Mouse (Mus musculus) limb, embryonic 15.5 days (tissue): ENCODE results near the gene Myh6. TPM values are rescaled to one million over a fixed set of nuclear protein-coding genes. Genes with fewer than 3 reads are reported as not detected.
"Not testable (repeated sequence)": the region's sequence is repeated elsewhere in the genome, so short reads cannot be mapped to it uniquely, and the experiment has no call there.

ENCODE experiments used
- ATAC-seq: fragments of 200-750 bp; cut with Nextera tagmentation; 2 replicates; pipeline ENCODE4 v1.8.0; 2017; ENCODE audit warnings: low read depth, moderate TSS enrichment; ENCODE audit not compliant: insufficient number of reproducible peaks, low FRiP score, low TSS enrichment
- H3K27ac ChIP-seq: fragments of 300-500 bp; sonication (generic); 2 replicates; pipeline ENCODE4 v1.5.1; 2015; ENCODE audit warnings: moderate library complexity, mild to moderate bottlenecking, inconsistent platforms
- H3K27me3 ChIP-seq: fragments of 300-500 bp; sonication (generic); 2 replicates; pipeline ENCODE4 v1.6.1; 2015; ENCODE audit warnings: inconsistent platforms
- H3K36me3 ChIP-seq: fragments of 300-500 bp; sonication (generic); 2 replicates; pipeline ENCODE4 v1.6.1; 2015; ENCODE audit warnings: inconsistent platforms
- H3K4me1 ChIP-seq: fragments of 300-500 bp; sonication (generic); 2 replicates; pipeline ENCODE4 v1.6.1; 2015; ENCODE audit warnings: inconsistent platforms
- H3K4me2 ChIP-seq: fragments of 300-500 bp; sonication (generic); 2 replicates; pipeline ENCODE4 v1.6.1; 2015; ENCODE audit warnings: mild to moderate bottlenecking, inconsistent platforms
- H3K4me3 ChIP-seq: fragments of 300-500 bp; sonication (generic); 2 replicates; pipeline ENCODE4 v1.5.1; 2015; ENCODE audit warnings: mild to moderate bottlenecking, inconsistent platforms
- H3K9ac ChIP-seq: fragments of 300-500 bp; sonication (generic); 2 replicates; pipeline ENCODE4 v1.6.1; 2015; ENCODE audit warnings: inconsistent platforms
- H3K9me3 ChIP-seq: fragments of 300-500 bp; sonication (generic); 2 replicates; pipeline ENCODE4 v1.6.1; 2016; ENCODE audit warnings: inconsistent platforms
- WGBS: fragments of 180-500 bp; shearing (Covaris S2); methylation state at CpG from one replicate; pipeline ENCODE4 v1.1.7; 2015; 5-methylcytosine and 5-hydroxymethylcytosine counted together
- polyA plus RNA-seq: library from polyadenylated mRNA; unstranded; fragments of >200 nt; fragmentation: Nextera tagmentation; extraction: Ambion mirVana; gene quantifications from 2 replicates; pipeline ENCODE4 v1.2.1, GENCODE M21; 2015

The Myh6 gene
- polyA plus RNA-seq, 1 experiment from 2014 or later = 2.6 TPM

- Histone ChIP-seq H3K9me3 (no peaks in the 10 kb centered on the region), H3K4me2 (no peak overlapping the region), H3K4me1 (no peaks in the 10 kb centered on the region), H3K27me3 (no peaks in the 10 kb centered on the region), H3K4me3 (no peak overlapping the region), H3K27ac (no peak overlapping the region), H3K36me3 (no peaks in the 10 kb centered on the region), H3K9ac (no peak overlapping the region)
- ATAC-seq = no peak
- 66% methylated on average over 7 of the region's 7 CpGs for WGBS
Observed at GRCm38 (mm10) chr14:55002687-55003120, 36.0 kb upstream of the Myh6 start.

- Histone ChIP-seq H3K9ac (no peak overlapping the region), H3K9me3 (no peaks in the 10 kb centered on the region), H3K36me3 (no peaks in the 10 kb centered on the region), H3K27me3 (no peaks in the 10 kb centered on the region), H3K4me3 (no peak overlapping the region), H3K27ac (no peak overlapping the region), H3K4me2 (no peak overlapping the region), H3K4me1 (no peaks in the 10 kb centered on the region)
- no peak for ATAC-seq
- WGBS = 44% methylated on average over 12 of the region's 12 CpGs
Observed at GRCm38 (mm10) chr14:55001938-55002686, 35.4 kb upstream of the Myh6 start.

- 97% methylated on average over 2 of the region's 2 CpGs for WGBS
Observed at GRCm38 (mm10) chr14:55001446-55001845, 34.7 kb upstream of the Myh6 start.

GRCm38 (mm10) chr14:55000814-55001213, 34.1 kb upstream of the Myh6 start:
- ATAC-seq = no peak
- H3K9ac ChIP-seq = no peak overlapping the region
- no peak overlapping the region for H3K4me3 ChIP-seq
- peaks cover 1% of the 10 kb centered on the region; the same call in 1 of the 2 replicates for H3K4me1 ChIP-seq
- 78% methylated on average over 6 of the region's 6 CpGs for WGBS
- H3K27ac ChIP-seq = no peak overlapping the region
- H3K9me3 ChIP-seq = no peaks in the 10 kb centered on the region
- H3K4me2 ChIP-seq = no peak overlapping the region
- no peaks in the 10 kb centered on the region for H3K36me3 ChIP-seq
- H3K27me3 ChIP-seq = no peaks in the 10 kb centered on the region

More at GRCm38 (mm10) chr14:55001446-55001845, 34.7 kb upstream of the Myh6 start:
- no peaks in the 10 kb centered on the region for H3K36me3 ChIP-seq
- no peaks in the 10 kb centered on the region for H3K27me3 ChIP-seq
- H3K4me1 ChIP-seq = no peaks in the 10 kb centered on the region
- no peak overlapping the region for H3K4me3 ChIP-seq
- no peaks in the 10 kb centered on the region for H3K9me3 ChIP-seq
- H3K4me2 ChIP-seq = no peak overlapping the region
- no peak for ATAC-seq
- H3K27ac ChIP-seq = no peak overlapping the region
- H3K9ac ChIP-seq = no peak overlapping the region

GRCm38 (mm10) chr14:54999868-55000267, 33.1 kb upstream of the Myh6 start:
- H3K27me3 ChIP-seq, H3K36me3 ChIP-seq, H3K4me1 ChIP-seq, H3K4me3 ChIP-seq, H3K9ac ChIP-seq, ATAC-seq, H3K27ac ChIP-seq, H3K4me2 ChIP-seq, H3K9me3 ChIP-seq: not testable (repeated sequence)
- WGBS = 80% methylated on average over 5 of the region's 5 CpGs

- no peaks in the 10 kb centered on the region for H3K27me3 ChIP-seq
- no peak overlapping the region for H3K4me3 ChIP-seq
- peaks cover 10% of the 10 kb centered on the region for H3K4me1 ChIP-seq
- no peak overlapping the region for H3K9ac ChIP-seq
- H3K4me2 ChIP-seq = no peak overlapping the region
- no peak for ATAC-seq
- H3K27ac ChIP-seq = no peak overlapping the region
- H3K36me3 ChIP-seq = no peaks in the 10 kb centered on the region
- no peaks in the 10 kb centered on the region for H3K9me3 ChIP-seq
Observed at GRCm38 (mm10) chr14:54998680-54999079, 32.0 kb upstream of the Myh6 start.

GRCm38 (mm10) chr14:54997297-54997696, 30.6 kb upstream of the Myh6 start:
- no peak overlapping the region for H3K4me2 ChIP-seq
- ATAC-seq = no peak; the same call in 1 of the 2 replicates
- H3K9me3 ChIP-seq = no peaks in the 10 kb centered on the region
- peaks cover 10% of the 10 kb centered on the region for H3K4me1 ChIP-seq
- no peaks in the 10 kb centered on the region for H3K27me3 ChIP-seq
- H3K4me3 ChIP-seq = no peak overlapping the region
- H3K9ac ChIP-seq = no peak overlapping the region
- 52% methylated on average over 4 of the region's 4 CpGs for WGBS
- H3K36me3 ChIP-seq = no peaks in the 10 kb centered on the region
- 0 out of 2 replicates have a peak overlapping the region, but pooled peaks have one; percentile 47 for H3K27ac ChIP-seq

- H3K36me3 ChIP-seq = no peaks in the 10 kb centered on the region
- H3K27ac ChIP-seq = peak overlapping the region; percentile 47; the same call in 1 of the 2 replicates
- no peak for ATAC-seq
- no peaks in the 10 kb centered on the region for H3K27me3 ChIP-seq
- H3K4me3 ChIP-seq = no peak overlapping the region
- no peak overlapping the region for H3K4me2 ChIP-seq
- no peak overlapping the region for H3K9ac ChIP-seq
- WGBS = 70% methylated on average over 9 of the region's 9 CpGs
- peaks cover 10% of the 10 kb centered on the region for H3K4me1 ChIP-seq
- no peaks in the 10 kb centered on the region for H3K9me3 ChIP-seq
Observed at GRCm38 (mm10) chr14:54996793-54997192, 30.1 kb upstream of the Myh6 start.

- H3K9me3 ChIP-seq = no peaks in the 10 kb centered on the region
- no peaks in the 10 kb centered on the region for H3K36me3 ChIP-seq
- H3K4me1 ChIP-seq = peaks cover 10% of the 10 kb centered on the region
- no peaks in the 10 kb centered on the region for H3K27me3 ChIP-seq
- no peak overlapping the region for H3K4me3 ChIP-seq
- H3K9ac ChIP-seq = no peak overlapping the region
- WGBS = 51% methylated on average over 14 of the region's 14 CpGs
- ATAC-seq = no peak
- H3K4me2 ChIP-seq = no peak overlapping the region
- peak overlapping the region; percentile 23; the same call in 1 of the 2 replicates for H3K27ac ChIP-seq
Observed at GRCm38 (mm10) chr14:54995457-54996138, 28.9 kb upstream of the Myh6 start.

GRCm38 (mm10) chr14:54994869-54995186, 28.1 kb upstream of the Myh6 start:
- Histone ChIP-seq H3K9ac (no peak overlapping the region), H3K4me3 (no peak overlapping the region), H3K4me2 (no peak overlapping the region), H3K27ac (no peak overlapping the region), H3K4me1 (peaks cover 10% of the 10 kb centered on the region), H3K36me3 (no peaks in the 10 kb centered on the region), H3K27me3 (no peaks in the 10 kb centered on the region), H3K9me3 (no peaks in the 10 kb centered on the region)
- ATAC-seq = no peak; the same call in 1 of the 2 replicates

- no peaks in the 10 kb centered on the region for H3K27me3 ChIP-seq
- no peak within 1 kb of the TSS for H3K9ac ChIP-seq
- H3K4me2 ChIP-seq = no peak within 1 kb of the TSS
- H3K36me3 ChIP-seq = no peaks in the 10 kb centered on the region
- WGBS = 53% methylated on average over 11 of the region's 11 CpGs
- peaks cover 10% of the 10 kb centered on the region for H3K4me1 ChIP-seq
- H3K27ac ChIP-seq = peak within 1 kb of the TSS; percentile 23; the same call in 1 of the 2 replicates
- no peaks in the 10 kb centered on the region for H3K9me3 ChIP-seq
- ATAC-seq = no peak; the same call in 1 of the 2 replicates
- no peak within 1 kb of the TSS for H3K4me3 ChIP-seq
Observed at GRCm38 (mm10) chr14:54994136-54994868, 27.6 kb upstream of the Myh6 start, which contains the start of gene Myh7. Myh7 (minus strand) TSS chr14:54994626.

GRCm38 (mm10) chr14:54993636-54994035, 26.9 kb upstream of the Myh6 start:
- Histone ChIP-seq H3K27ac (no peak overlapping the region), H3K36me3 (no peaks in the 10 kb centered on the region), H3K9me3 (no peaks in the 10 kb centered on the region), H3K4me2 (no peak overlapping the region), H3K27me3 (no peaks in the 10 kb centered on the region), H3K9ac (no peak overlapping the region), H3K4me1 (peaks cover 10% of the 10 kb centered on the region), H3K4me3 (no peak overlapping the region)
- no peak for ATAC-seq
- 72% methylated on average over 10 of the region's 10 CpGs for WGBS
